Comparison of ENCODE assay signal across 2 mouse cellular contexts in genomic region chr3:95003273-95003672, GRCm38 (mm10).
TF ChIP-seq lines count a peak whose summit lies in the region.

No protein-coding gene starts in this region.

TF ChIP-seq in CH12.LX, 34 proteins besides CTCF, POLR2A, EP300 and RAD21:
- no peak for TF ChIP-seq NRF1 (IDR thresholded peaks at IDR 0.05; ENCODE audit: low read depth, low read length)
- no peak for TF ChIP-seq POLR2AphosphoS2 (IDR thresholded peaks at IDR 0.05; ENCODE audit: low read depth, low read length)
- peak; percentile 55 for TF ChIP-seq ZNF384 (IDR thresholded peaks at IDR 0.05; ENCODE audit: low read depth, low read length)

TF ChIP-seq in MEL, 35 proteins besides CTCF, POLR2A, EP300 and RAD21:
- TF ChIP-seq ZMIZ1 (IDR thresholded peaks at IDR 0.05; ENCODE audit: low read depth, low read length) (0 out of 2 replicates have a peak, but pooled peaks have one; percentile 11), TBP (IDR thresholded peaks at IDR 0.05; ENCODE audit: low read depth, low read length) (no peak), ZNF384 (IDR thresholded peaks at IDR 0.05; ENCODE audit: low read depth, low read length) (peak; percentile 71)
